Mouse (Mus musculus): ENCODE results near the gene Bcat2. TPM values are rescaled to one million over a fixed set of nuclear protein-coding genes. Genes with fewer than 3 reads are reported as not detected.

Bcat2 gene
- polyA plus RNA-seq, 1 experiment: 56.4 TPM

DNA sequence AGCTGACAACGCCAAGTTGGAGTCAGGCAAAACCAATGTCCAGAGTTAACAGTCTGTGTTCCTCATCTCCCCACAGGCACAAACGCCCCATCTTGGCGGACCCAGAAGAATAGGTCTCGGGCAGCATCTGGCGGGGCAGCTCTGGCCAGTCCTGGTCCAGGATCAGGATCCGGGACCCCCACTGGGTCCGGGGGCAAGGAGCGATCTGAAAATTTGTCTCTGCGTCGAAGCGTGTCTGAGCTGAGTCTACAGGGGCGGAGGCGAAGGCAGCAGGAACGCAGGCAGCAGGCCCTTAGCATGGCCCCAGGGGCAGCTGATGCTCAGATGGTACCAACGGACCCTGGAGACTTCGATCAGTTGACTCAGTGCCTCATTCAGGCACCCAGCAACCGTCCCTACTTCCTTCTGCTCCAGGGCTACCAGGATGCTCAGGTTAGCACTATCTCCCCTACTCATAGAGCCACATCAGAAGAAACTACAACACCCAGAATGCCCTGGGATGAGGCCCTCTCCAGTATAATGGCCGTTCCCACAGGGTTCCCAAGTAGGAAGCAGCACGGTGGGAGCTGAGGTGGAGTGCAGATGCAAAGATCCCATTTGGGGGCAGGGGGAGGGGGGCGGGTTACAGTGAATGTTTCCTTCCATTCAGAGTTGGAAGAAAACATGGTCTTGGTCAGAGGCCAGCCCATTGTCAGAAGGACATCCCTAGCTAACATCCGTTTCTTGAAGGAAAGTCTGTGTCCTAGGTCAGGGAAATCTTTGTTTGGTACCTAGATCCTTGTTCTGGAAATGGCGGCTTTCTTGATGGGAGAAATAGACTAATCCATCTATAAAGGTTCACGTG lies 60.3 kb downstream of the Bcat2 start:
- H3K36me3 ChIP-seq (replicated peaks; ENCODE audit: low read length): no peaks in the 10 kb centered on the region
- TF ChIP-seq FLI1 (IDR thresholded peaks at IDR 0.05; ENCODE audit: low read length) (no peak), GATA1 (IDR thresholded peaks at IDR 0.05; ENCODE audit: borderline replicate concordance, low read length) (no peak)
- peaks cover 27% of the 10 kb centered on the region for H3K9me3 ChIP-seq
- no peak overlapping the region for H3K4me3 ChIP-seq (replicated peaks)
- peaks cover 62% of the 10 kb centered on the region for H3K27me3 ChIP-seq (replicated peaks)
- H3K4me1 ChIP-seq: peaks cover 39% of the 10 kb centered on the region

DNA sequence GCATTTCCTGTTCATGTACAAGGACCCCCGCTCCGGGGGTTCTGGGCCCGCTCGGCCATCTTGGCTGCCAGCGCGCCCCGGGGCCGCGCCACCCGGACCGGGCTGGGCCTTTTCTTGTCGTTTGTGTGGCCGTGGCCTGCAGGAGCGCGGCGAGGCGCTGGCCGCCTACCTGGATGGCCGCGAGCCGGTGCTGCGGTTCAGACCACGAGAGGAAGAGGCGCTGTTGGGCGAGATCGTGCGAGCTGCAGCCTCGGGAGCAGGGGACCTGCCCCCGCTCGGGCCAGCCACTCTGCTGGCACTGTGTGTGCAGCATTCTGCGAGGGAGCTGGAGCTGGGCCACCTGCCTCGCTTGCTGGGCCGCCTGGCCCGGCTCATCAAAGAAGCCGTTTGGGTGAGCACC lies 62.5 kb downstream of the Bcat2 start:
- Histone ChIP-seq H3K27me3 (replicated peaks) (peaks cover 43% of the 10 kb centered on the region), H3K9me3 (peaks cover 35% of the 10 kb centered on the region), H3K4me3 (replicated peaks) (no peak overlapping the region), H3K36me3 (replicated peaks; ENCODE audit: low read length) (no peaks in the 10 kb centered on the region), H3K4me1 (peaks cover 34% of the 10 kb centered on the region)
- TF ChIP-seq GATA1 (IDR thresholded peaks at IDR 0.05; ENCODE audit: borderline replicate concordance, low read length): no peak
- TF ChIP-seq FLI1 (IDR thresholded peaks at IDR 0.05; ENCODE audit: low read length): no peak

DNA sequence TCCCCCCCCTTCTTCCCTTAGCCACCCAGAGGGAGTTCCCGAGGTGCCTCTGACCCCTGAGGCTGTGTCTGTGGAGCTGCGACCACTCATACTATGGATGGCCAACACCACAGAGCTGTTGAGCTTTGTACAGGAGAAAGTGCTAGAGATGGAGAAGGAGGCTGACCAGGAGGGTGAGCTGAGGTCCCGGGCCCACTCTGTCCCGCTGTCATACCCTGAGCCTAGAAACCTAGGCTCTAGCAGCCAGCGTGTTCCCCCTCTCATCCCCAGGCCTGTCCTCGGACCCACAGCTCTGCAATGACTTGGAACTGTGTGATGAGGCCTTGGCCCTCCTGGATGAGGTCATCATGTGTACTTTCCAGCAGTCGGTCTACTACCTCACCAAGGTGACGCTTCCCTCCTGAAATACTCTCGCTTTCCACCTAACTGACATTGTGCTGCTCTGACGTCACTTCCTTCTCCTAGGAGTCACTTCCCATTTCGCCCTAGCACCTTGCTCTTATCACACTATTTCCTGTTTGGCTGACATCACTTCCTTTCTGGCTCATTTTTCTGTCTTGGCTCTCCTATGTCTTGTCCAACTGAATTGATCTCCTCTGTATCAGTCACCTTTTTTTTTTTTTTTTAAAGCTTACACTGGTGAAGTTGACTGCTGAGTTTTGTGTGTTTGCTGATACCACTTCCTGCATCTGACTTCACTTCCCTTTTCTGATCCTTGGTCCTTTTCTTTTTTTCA lies 65.2 kb downstream of the Bcat2 start:
- H3K4me1 ChIP-seq: peaks cover 18% of the 10 kb centered on the region

DNA sequence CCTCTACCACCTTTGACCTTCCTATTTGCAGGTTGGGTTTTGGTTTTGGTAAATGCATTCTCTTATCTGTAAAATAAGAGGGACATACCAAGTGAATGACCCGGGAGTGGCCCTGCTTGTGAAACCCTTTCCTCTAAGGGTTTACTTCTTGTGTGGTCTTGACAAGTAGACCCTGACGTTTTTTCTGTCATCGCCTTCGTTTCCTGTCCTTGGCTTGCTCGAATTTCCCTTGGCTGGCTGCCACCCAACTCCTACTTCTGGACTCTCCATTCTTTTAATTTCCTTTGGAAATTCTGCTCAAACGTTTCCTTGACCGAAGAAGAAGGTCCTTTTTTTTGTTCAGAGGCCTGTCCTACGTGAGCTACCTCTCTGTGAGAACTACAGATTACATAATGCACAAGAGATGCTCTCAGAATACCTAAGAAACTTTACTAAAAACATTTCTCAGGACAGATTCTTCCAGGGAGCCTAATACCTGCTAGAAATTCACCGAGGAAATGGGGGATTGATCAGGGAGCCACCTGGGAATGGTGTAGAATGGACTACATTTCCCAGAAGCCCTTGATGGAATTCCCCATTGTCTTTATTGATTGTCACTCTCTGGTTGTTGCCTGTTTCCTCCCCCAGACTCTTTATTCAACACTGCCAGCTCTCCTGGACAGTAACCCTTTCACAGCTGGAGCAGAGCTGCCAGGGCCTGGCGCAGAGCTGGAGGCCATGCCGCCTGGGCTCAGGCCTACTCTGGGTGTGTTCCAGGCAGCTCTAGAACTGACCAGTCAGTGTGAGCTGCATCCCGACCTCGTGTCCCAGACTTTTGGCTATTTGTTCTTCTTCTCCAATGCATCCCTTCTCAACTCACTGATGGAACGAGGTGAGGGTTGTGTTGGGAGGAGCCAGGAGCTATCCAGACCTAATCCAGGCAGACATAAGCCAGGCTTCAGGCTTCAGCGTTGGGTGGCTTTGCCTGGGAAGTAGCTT lies 66.0 kb downstream of the Bcat2 start:
- no peak for TF ChIP-seq FLI1 (IDR thresholded peaks at IDR 0.05; ENCODE audit: low read length)
- TF ChIP-seq GATA1 (IDR thresholded peaks at IDR 0.05; ENCODE audit: borderline replicate concordance, low read length): no peak
- Histone ChIP-seq H3K4me1 (peaks cover 18% of the 10 kb centered on the region), H3K4me3 (replicated peaks) (no peak overlapping the region), H3K27me3 (replicated peaks) (peaks cover 31% of the 10 kb centered on the region), H3K36me3 (replicated peaks; ENCODE audit: low read length) (no peaks in the 10 kb centered on the region), H3K9me3 (peaks cover 25% of the 10 kb centered on the region)

More for the DNA sequence above, 65.2 kb downstream of the Bcat2 start:
- H3K9me3 ChIP-seq: peaks cover 33% of the 10 kb centered on the region
- peaks cover 31% of the 10 kb centered on the region for H3K27me3 ChIP-seq (replicated peaks)
- no peaks in the 10 kb centered on the region for H3K36me3 ChIP-seq (replicated peaks; ENCODE audit: low read length)
- peak overlapping the region; percentile 21 for H3K4me3 ChIP-seq (replicated peaks)
- no peak for TF ChIP-seq FLI1 (IDR thresholded peaks at IDR 0.05; ENCODE audit: low read length)
- TF ChIP-seq GATA1 (IDR thresholded peaks at IDR 0.05; ENCODE audit: borderline replicate concordance, low read length): no peak

DNA sequence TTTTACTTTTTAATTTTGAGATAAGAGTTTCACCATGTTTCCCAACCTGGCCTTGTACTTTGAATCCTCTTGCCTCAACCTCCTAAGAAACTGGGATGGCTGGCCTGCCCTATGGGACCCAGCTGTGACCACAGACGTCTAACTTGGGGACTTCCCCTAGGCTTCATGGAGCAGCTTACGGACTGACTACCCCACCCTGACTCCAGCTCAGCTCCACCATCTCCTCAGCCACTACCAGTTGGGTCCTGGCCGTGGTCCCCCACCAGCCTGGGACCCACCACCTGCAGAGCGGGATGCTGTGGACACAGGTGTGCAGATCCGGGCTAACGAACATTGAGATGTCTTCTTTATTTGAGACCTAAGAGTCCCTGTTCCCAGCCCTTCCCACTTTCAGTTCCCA lies 67.8 kb downstream of the Bcat2 start:
- H3K4me1 ChIP-seq: peaks cover 34% of the 10 kb centered on the region
- peaks cover 39% of the 10 kb centered on the region for H3K27me3 ChIP-seq (replicated peaks)
- H3K9me3 ChIP-seq: peaks cover 11% of the 10 kb centered on the region
- no peak overlapping the region for H3K4me3 ChIP-seq (replicated peaks)
- TF ChIP-seq FLI1 (IDR thresholded peaks at IDR 0.05; ENCODE audit: low read length): no peak
- TF ChIP-seq GATA1 (IDR thresholded peaks at IDR 0.05; ENCODE audit: borderline replicate concordance, low read length): no peak
- no peaks in the 10 kb centered on the region for H3K36me3 ChIP-seq (replicated peaks; ENCODE audit: low read length)

DNA sequence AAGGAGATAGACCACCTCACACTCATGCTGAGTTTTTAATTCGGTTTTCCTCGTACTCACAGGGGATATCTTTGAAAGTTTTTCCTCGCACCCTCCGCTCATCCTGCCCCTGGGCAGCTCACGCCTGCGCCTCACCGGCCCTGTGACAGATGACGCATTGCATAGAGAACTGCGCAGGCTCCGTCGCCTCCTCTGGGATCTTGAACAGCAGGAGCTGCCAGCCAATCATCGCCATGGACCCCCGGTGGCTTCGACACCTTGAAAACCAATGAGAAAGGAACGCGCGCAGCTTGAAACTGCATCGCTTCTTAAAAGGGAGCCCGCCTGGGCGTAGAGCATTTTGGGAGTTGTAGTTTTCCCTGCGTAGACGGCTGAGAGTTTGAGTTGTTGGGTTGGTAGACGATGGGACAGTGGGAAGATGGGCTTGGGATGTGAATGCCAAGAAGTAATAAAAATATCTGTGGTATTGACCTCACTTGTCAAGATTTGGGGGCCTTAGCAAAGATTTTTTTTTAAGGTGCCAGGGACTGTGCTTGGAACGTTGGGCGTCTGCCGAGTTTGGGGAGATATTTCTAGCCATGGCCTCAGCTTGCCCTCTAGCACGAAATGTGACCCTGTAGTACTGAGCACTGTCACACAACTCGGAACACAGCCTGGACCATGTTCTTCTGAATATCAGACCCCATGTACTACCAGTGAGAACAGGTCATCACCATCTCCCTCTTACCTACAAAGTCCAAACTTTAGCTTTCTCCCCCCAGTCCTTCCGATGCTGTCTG lies 68.9 kb downstream of the Bcat2 start:
- Histone ChIP-seq H3K9me3 (peaks cover 8% of the 10 kb centered on the region), H3K4me3 (replicated peaks) (no peak overlapping the region), H3K4me1 (peaks cover 45% of the 10 kb centered on the region), H3K27me3 (replicated peaks) (peaks cover 49% of the 10 kb centered on the region), H3K36me3 (replicated peaks; ENCODE audit: low read length) (no peaks in the 10 kb centered on the region)
- no peak for TF ChIP-seq FLI1 (IDR thresholded peaks at IDR 0.05; ENCODE audit: low read length)
- TF ChIP-seq GATA1 (IDR thresholded peaks at IDR 0.05; ENCODE audit: borderline replicate concordance, low read length): no peak

Other genes starting within 250 kb of the Bcat2 start
- gene Trpm4, start 236.4 kb upstream of the Bcat2 start, polyA plus RNA-seq (2012; ENCODE audit: insufficient read depth, low replicate concordance): 7.6 TPM in 1 of 2 replicates, not detected in the other
- gene Hrc, start 234.9 kb upstream of the Bcat2 start, polyA plus RNA-seq (2012; ENCODE audit: insufficient read depth, low replicate concordance): not detected in 2 replicates
- 0.79 TPM in 1 of 2 replicates, not detected in the other for gene Ppfia3, start 203.1 kb upstream of the Bcat2 start, polyA plus RNA-seq (2012; ENCODE audit: insufficient read depth, low replicate concordance)
- gene Lin7b, start 199.6 kb upstream of the Bcat2 start, polyA plus RNA-seq (2012; ENCODE audit: insufficient read depth, low replicate concordance): 4.1 TPM in 1 of 2 replicates, not detected in the other
- 154 and 515 TPM in 2 replicates for gene Snrnp70, start 174.4 kb upstream of the Bcat2 start, polyA plus RNA-seq (2012; ENCODE audit: insufficient read depth, low replicate concordance)
- gene Kcna7, start 164.5 kb upstream of the Bcat2 start, polyA plus RNA-seq (2012; ENCODE audit: insufficient read depth, low replicate concordance): not detected in 2 replicates
- not detected in 2 replicates for gene Ntf5, start 156.5 kb upstream of the Bcat2 start, polyA plus RNA-seq (2012; ENCODE audit: insufficient read depth, low replicate concordance)
- not detected in 2 replicates for gene Lhb, start 149.3 kb upstream of the Bcat2 start, polyA plus RNA-seq (2012; ENCODE audit: insufficient read depth, low replicate concordance)
- gene Gys1, start 135.3 kb upstream of the Bcat2 start, polyA plus RNA-seq (2012; ENCODE audit: insufficient read depth, low replicate concordance): 33.8 and 44.5 TPM in 2 replicates
- 90.5 and 244 TPM in 2 replicates for gene Ruvbl2, start 132.1 kb upstream of the Bcat2 start, polyA plus RNA-seq (2012; ENCODE audit: insufficient read depth, low replicate concordance)
- 24,502 and 30,989 TPM in 2 replicates for gene Ftl1, start 110.3 kb upstream of the Bcat2 start, polyA plus RNA-seq (2012; ENCODE audit: insufficient read depth, low replicate concordance)
- gene Bax, start 103.3 kb upstream of the Bcat2 start, polyA plus RNA-seq (2012; ENCODE audit: insufficient read depth, low replicate concordance): 502 and 597 TPM in 2 replicates
- gene Tulp2, start 88.3 kb upstream of the Bcat2 start, polyA plus RNA-seq (2012; ENCODE audit: insufficient read depth, low replicate concordance): not detected in 2 replicates
- not detected in 2 replicates for gene Gm45808, start 83.3 kb upstream of the Bcat2 start, polyA plus RNA-seq (2012; ENCODE audit: insufficient read depth, low replicate concordance)
- gene Dhdh, start 81.3 kb upstream of the Bcat2 start, polyA plus RNA-seq (2012; ENCODE audit: insufficient read depth, low replicate concordance): 0.23 and 0.70 TPM in 2 replicates
- 504 and 892 TPM in 2 replicates for gene Nucb1, start 59.7 kb upstream of the Bcat2 start, polyA plus RNA-seq (2012; ENCODE audit: insufficient read depth, low replicate concordance)
- gene Ppp1r15a, start 43.9 kb upstream of the Bcat2 start, polyA plus RNA-seq (2012; ENCODE audit: insufficient read depth, low replicate concordance): 361 and 818 TPM in 2 replicates
- 2.9 and 16.4 TPM in 2 replicates for gene Plekha4, start 43.8 kb upstream of the Bcat2 start, polyA plus RNA-seq (2012; ENCODE audit: insufficient read depth, low replicate concordance)
- 4.9 and 6.8 TPM in 2 replicates for gene Hsd17b14, start 15.3 kb upstream of the Bcat2 start, polyA plus RNA-seq (2012; ENCODE audit: insufficient read depth, low replicate concordance)
- not detected in 2 replicates for gene Fgf21, start 45.3 kb downstream of the Bcat2 start, polyA plus RNA-seq (2012; ENCODE audit: insufficient read depth, low replicate concordance)
- 1.1 TPM in 1 of 2 replicates, not detected in the other for gene Fut1, start 47.1 kb downstream of the Bcat2 start, polyA plus RNA-seq (2012; ENCODE audit: insufficient read depth, low replicate concordance)
- gene Izumo1, start 51.7 kb downstream of the Bcat2 start, polyA plus RNA-seq (2012; ENCODE audit: insufficient read depth, low replicate concordance): not detected in 2 replicates
- 0.36 TPM in 1 of 2 replicates, not detected in the other for gene Rasip1, start 57.3 kb downstream of the Bcat2 start, polyA plus RNA-seq (2012; ENCODE audit: insufficient read depth, low replicate concordance)
- not detected in 2 replicates for gene Mamstr, start 69.8 kb downstream of the Bcat2 start, polyA plus RNA-seq (2012; ENCODE audit: insufficient read depth, low replicate concordance)
- not detected in 2 replicates for gene Fut2, start 96.2 kb downstream of the Bcat2 start, polyA plus RNA-seq (2012; ENCODE audit: insufficient read depth, low replicate concordance)
- gene Ntn5, start 113.9 kb downstream of the Bcat2 start, polyA plus RNA-seq (2012; ENCODE audit: insufficient read depth, low replicate concordance): not detected in 2 replicates
- gene Sec1, start 124.2 kb downstream of the Bcat2 start, polyA plus RNA-seq (2012; ENCODE audit: insufficient read depth, low replicate concordance): not detected in 2 replicates
- 1.1 and 3.5 TPM in 2 replicates for gene Car11, start 129.7 kb downstream of the Bcat2 start, polyA plus RNA-seq (2012; ENCODE audit: insufficient read depth, low replicate concordance)
- 23.4 and 41.9 TPM in 2 replicates for gene Dbp, start 134.9 kb downstream of the Bcat2 start, polyA plus RNA-seq (2012; ENCODE audit: insufficient read depth, low replicate concordance)
- gene Rpl18, start 145.3 kb downstream of the Bcat2 start, polyA plus RNA-seq (2012; ENCODE audit: insufficient read depth, low replicate concordance): 10,199 and 14,647 TPM in 2 replicates
- 242 and 413 TPM in 2 replicates for gene Sphk2, start 147.8 kb downstream of the Bcat2 start, polyA plus RNA-seq (2012; ENCODE audit: insufficient read depth, low replicate concordance)
- gene Fam83e, start 151.1 kb downstream of the Bcat2 start, polyA plus RNA-seq (2012; ENCODE audit: insufficient read depth, low replicate concordance): not detected in 2 replicates
- not detected in 2 replicates for gene Spaca4, start 155.7 kb downstream of the Bcat2 start, polyA plus RNA-seq (2012; ENCODE audit: insufficient read depth, low replicate concordance)
- 0.67 and 0.79 TPM in 2 replicates for gene Lmtk3, start 213.6 kb downstream of the Bcat2 start, polyA plus RNA-seq (2012; ENCODE audit: insufficient read depth, low replicate concordance)
- 1.00 TPM in 1 of 2 replicates, not detected in the other for gene Sult2b1, start 214.5 kb downstream of the Bcat2 start, polyA plus RNA-seq (2012; ENCODE audit: insufficient read depth, low replicate concordance)
- gene Cyth2, start 244.4 kb downstream of the Bcat2 start, polyA plus RNA-seq (2012; ENCODE audit: insufficient read depth, low replicate concordance): 157 and 160 TPM in 2 replicates